Mouse (Mus musculus) forebrain, embryonic 16.5 days (tissue): Measurements from ENCODE around the gene Ganc. TPM values are rescaled to one million over a fixed set of nuclear protein-coding genes. Genes with fewer than 3 reads are reported as not detected.

ENCODE experiments used
- ATAC-seq: fragments of 200-750 bp; cut with Nextera tagmentation; 2 replicates; pipeline ENCODE4 v1.8.0; 2017; ENCODE audit warnings: mild to moderate bottlenecking, moderate library complexity
- H3K27ac ChIP-seq: fragments of 300-500 bp; sonication (generic); 2 replicates; pipeline ENCODE4 v1.5.1; 2014; ENCODE audit warnings: low read length, control low read depth
- H3K27me3 ChIP-seq: fragments of 300-500 bp; sonication (generic); replicated peaks from 2 replicates; pipeline ENCODE4 v1.6.1; 2014; ENCODE audit warnings: low read length; ENCODE audit not compliant: control insufficient read depth, insufficient read depth
- H3K36me3 ChIP-seq: fragments of 300-500 bp; sonication (generic); 2 replicates; pipeline ENCODE4 v1.6.1; 2014; ENCODE audit not compliant: control insufficient read depth, insufficient read depth
- H3K4me1 ChIP-seq: fragments of 300-500 bp; sonication (generic); replicated peaks from 2 replicates; pipeline ENCODE4 v1.6.1; 2014; ENCODE audit warnings: low read length; ENCODE audit not compliant: control insufficient read depth, insufficient read depth
- H3K4me2 ChIP-seq: fragments of 300-500 bp; sonication (generic); 2 replicates; pipeline ENCODE4 v1.6.1; 2014; ENCODE audit warnings: mild to moderate bottlenecking, low read length, control low read depth
- H3K4me3 ChIP-seq: fragments of 300-500 bp; sonication (generic); replicated peaks from 2 replicates; pipeline ENCODE4 v1.5.1; 2014; ENCODE audit warnings: mild to moderate bottlenecking, low read length, control low read depth
- H3K9ac ChIP-seq: fragments of 300-500 bp; sonication (generic); replicated peaks from 2 replicates; pipeline ENCODE4 v1.6.1; 2014; ENCODE audit warnings: low read depth, low read length, control low read depth
- H3K9me3 ChIP-seq: fragments of 300-500 bp; sonication (generic); 2 replicates; pipeline ENCODE4 v1.6.1; 2016; ENCODE audit warnings: low read length; ENCODE audit not compliant: control insufficient read depth
- WGBS: fragments of 180-500 bp; shearing (Covaris S2); extraction: QIAGEN DNeasy Blood & Tissue Kit; methylation state at CpG from one replicate; pipeline ENCODE4 v1.1.7; 2014; 5-methylcytosine and 5-hydroxymethylcytosine counted together
- polyA plus RNA-seq: library from polyadenylated mRNA; unstranded; fragments of >200 nt; fragmentation: Nextera tagmentation; extraction: Ambion mirVana; gene quantifications from 2 replicates; pipeline ENCODE4 v1.2.1, GENCODE M21; 2015

Gene Ganc
- 7.0 and 8.3 TPM in 2 replicates for polyA plus RNA-seq

DNA sequence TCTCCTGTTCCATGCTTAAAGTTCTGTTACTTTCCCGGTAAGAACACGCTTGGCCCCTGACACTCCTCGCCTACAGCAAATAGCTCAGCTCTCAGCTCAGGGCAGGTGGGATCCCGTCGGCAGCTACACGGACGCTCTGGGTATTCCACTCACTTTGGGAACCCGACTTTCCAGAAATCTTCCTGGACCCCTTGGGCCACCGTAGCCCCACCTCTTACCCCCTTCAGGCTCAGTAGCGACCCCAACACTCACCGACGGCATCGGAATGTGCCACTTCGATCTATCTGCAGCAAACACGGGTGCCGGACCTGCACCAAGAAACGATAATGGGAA is at the start of gene Ganc:
Gene Ganc, plus strand, starts transcription at position 244 of the 333 bp plus-strand sequence.
- H3K9me3 ChIP-seq = no peaks in the 10 kb centered on the region
- peak within 1 kb of the TSS; percentile 67 for H3K4me2 ChIP-seq
- H3K4me3 ChIP-seq = peak within 1 kb of the TSS; percentile 95
- H3K36me3 ChIP-seq = no peaks in the 10 kb centered on the region
- peaks cover 15% of the 10 kb centered on the region for H3K4me1 ChIP-seq
- peak within 1 kb of the TSS; percentile 85 for H3K27ac ChIP-seq
- H3K9ac ChIP-seq = peak within 1 kb of the TSS; percentile 54
- 1% methylated on average over 17 of the region's 17 CpGs for WGBS
- peak; percentile 83 for ATAC-seq
- no peaks in the 10 kb centered on the region for H3K27me3 ChIP-seq

DNA sequence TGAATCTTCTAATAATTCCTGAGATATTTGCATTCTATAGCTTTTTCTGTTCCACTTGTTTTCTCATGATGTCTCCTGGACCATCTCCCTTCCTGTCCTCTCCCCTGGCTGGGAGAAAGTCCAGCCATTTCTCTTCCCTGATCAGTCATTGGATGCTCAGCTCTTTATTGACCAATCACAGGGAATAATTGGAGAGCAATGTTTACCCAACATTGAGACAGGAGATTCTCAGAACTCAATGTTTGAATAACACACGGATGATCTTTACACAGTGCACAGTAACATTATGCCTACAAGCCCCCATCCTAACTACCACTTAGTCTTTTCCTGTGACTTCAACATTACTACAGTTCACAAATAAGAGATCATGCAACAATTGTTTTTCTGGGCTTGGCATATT is 43.3 kb upstream of the Ganc start:
- Histone ChIP-seq H3K4me3 (no peak overlapping the region), H3K9ac (no peak overlapping the region), H3K36me3 (peaks cover 31% of the 10 kb centered on the region), H3K4me1 (no peaks in the 10 kb centered on the region), H3K27me3 (no peaks in the 10 kb centered on the region), H3K27ac (no peak overlapping the region), H3K4me2 (no peak overlapping the region), H3K9me3 (no peaks in the 10 kb centered on the region)
- 76% methylated on average over 1 of the region's 1 CpGs for WGBS
- ATAC-seq = no peak

DNA sequence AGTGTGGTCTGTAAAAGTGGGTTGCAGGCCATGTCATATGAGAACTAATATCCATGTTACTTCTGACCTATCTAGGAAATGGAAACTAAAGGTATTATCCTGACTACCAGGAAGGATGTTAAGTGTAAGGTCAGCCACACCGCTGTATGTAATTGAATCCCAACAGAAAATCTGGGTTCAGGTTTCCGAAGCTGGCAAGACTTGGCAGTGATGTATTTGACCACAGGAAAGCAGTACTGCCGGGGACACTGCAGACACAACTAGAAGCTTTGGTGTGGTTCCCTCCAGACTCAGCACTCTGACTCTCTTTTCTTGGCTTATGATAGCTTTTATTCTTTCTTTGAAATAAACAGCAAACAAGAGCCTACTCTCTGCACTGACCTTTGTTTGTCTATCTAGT is 37.2 kb upstream of the Ganc start:
- ATAC-seq = no peak
- 95% methylated on average over 3 of the region's 3 CpGs for WGBS
- Histone ChIP-seq H3K27ac (no peak overlapping the region), H3K4me1 (no peaks in the 10 kb centered on the region), H3K4me3 (no peak overlapping the region), H3K27me3 (no peaks in the 10 kb centered on the region), H3K36me3 (peaks cover 27% of the 10 kb centered on the region), H3K9me3 (no peaks in the 10 kb centered on the region), H3K4me2 (no peak overlapping the region), H3K9ac (no peak overlapping the region)

- Histone ChIP-seq H3K9ac (no peak overlapping the region), H3K36me3 (peaks cover 29% of the 10 kb centered on the region), H3K27ac (no peak overlapping the region), H3K4me1 (no peaks in the 10 kb centered on the region), H3K9me3 (no peaks in the 10 kb centered on the region), H3K27me3 (no peaks in the 10 kb centered on the region), H3K4me2 (no peak overlapping the region), H3K4me3 (no peak overlapping the region)
- ATAC-seq = no peak
- 91% methylated on average over 4 of the region's 4 CpGs for WGBS
Observed at GRCm38 (mm10) chr2:120367416-120368207, 36.1 kb upstream of the Ganc start.

DNA sequence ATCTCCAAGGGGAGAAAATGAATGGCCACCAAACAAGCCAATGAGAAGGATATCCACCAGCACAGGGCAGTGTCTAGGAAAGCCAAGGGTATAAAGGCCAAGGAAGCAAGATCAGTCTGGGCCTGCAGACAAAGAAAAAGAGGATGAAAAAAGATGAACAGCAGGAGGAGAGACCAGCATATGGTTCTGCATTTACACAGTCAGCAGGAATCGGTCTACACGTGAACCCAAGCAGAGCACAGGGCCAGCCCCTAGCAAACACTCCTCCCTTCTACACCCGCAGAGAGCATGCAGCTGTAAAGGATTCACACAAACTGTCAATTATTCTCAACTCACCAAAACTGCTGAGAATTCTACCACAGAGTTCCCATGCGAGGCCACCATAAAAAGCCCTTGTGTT is 29.8 kb upstream of the Ganc start:
- WGBS = 80% methylated on average over 4 of the region's 4 CpGs
- Histone ChIP-seq H3K27ac (no peak overlapping the region), H3K9ac (no peak overlapping the region), H3K4me1 (no peaks in the 10 kb centered on the region), H3K36me3 (peaks cover 31% of the 10 kb centered on the region), H3K27me3 (no peaks in the 10 kb centered on the region), H3K4me2 (no peak overlapping the region), H3K4me3 (no peak overlapping the region), H3K9me3 (no peaks in the 10 kb centered on the region)
- no peak for ATAC-seq

DNA sequence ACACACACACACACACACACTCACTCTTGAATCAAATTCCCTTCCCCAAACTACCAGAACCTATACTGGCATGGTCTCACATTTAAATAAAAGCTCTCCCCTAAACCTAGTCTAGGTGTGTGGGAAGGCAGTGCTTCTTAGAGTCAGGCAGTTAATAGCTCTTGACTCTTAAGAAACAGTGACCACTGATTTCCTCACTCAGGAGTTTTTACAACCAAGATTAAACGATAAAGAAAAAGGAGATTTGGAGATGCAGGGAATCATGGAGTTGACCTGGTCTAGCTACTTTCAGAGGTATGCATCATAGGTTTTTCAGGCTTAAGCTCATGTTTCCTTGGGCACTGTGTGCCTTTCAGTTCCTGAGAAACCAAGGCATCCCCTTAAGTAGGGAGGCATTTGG is 17.4 kb upstream of the Ganc start:
- WGBS = 96% methylated on average over 1 of the region's 1 CpGs
- ATAC-seq = no peak
- Histone ChIP-seq H3K4me1 (no peaks in the 10 kb centered on the region), H3K36me3 (peaks cover 15% of the 10 kb centered on the region), H3K27me3 (no peaks in the 10 kb centered on the region), H3K9me3 (no peaks in the 10 kb centered on the region), H3K4me3 (no peak overlapping the region), H3K9ac (no peak overlapping the region), H3K27ac (no peak overlapping the region), H3K4me2 (no peak overlapping the region)

DNA sequence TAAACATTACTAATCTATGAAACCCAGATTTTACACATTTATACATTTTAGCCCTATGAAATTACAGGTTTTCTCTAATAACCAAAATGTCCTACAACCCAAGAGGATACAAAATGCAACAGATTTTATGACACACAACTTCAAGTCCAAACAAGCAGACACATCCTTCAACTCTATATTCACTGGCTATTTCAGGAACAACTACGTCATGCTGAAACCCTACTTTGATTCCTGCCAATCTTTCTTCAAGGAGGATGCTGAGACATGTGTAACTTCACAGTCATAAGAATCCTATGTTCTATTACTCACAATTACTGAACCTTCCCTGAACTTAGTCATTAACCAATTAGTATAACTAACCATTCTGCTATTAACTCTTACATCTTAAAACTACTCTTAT is 16.4 kb upstream of the Ganc start:
- Histone ChIP-seq H3K9me3 (no peaks in the 10 kb centered on the region), H3K4me1 (no peaks in the 10 kb centered on the region), H3K27ac (no peak overlapping the region), H3K9ac (no peak overlapping the region), H3K4me2 (no peak overlapping the region), H3K36me3 (peaks cover 15% of the 10 kb centered on the region), H3K27me3 (no peaks in the 10 kb centered on the region), H3K4me3 (no peak overlapping the region)
- no peak for ATAC-seq
- WGBS = 87% methylated on average over 1 of the region's 1 CpGs

DNA sequence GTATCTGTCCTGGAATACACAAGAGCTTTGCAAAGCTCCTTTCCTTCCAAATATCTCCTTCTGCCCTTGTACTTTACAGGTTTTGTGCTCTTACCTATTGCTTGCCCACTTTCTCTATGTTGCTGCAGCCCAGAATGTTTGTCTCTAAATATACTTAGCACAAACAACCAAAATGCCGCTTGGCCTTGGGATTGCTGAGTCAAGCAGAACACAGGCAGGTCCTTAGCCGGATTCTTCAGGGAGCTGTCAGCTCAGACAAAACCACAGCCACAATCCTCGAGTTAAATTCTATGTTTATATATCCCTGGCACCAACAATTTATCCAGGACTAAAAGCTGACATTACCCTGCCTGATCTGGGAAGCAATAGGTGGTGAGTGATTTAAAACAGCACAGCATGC is 14.3 kb upstream of the Ganc start:
- Histone ChIP-seq H3K27me3 (no peaks in the 10 kb centered on the region), H3K9ac (no peak overlapping the region), H3K9me3 (no peaks in the 10 kb centered on the region), H3K4me3 (no peak overlapping the region), H3K4me2 (no peak overlapping the region), H3K36me3 (peaks cover 23% of the 10 kb centered on the region), H3K4me1 (no peaks in the 10 kb centered on the region), H3K27ac (no peak overlapping the region)
- 88% methylated on average over 3 of the region's 3 CpGs for WGBS
- no peak for ATAC-seq

DNA sequence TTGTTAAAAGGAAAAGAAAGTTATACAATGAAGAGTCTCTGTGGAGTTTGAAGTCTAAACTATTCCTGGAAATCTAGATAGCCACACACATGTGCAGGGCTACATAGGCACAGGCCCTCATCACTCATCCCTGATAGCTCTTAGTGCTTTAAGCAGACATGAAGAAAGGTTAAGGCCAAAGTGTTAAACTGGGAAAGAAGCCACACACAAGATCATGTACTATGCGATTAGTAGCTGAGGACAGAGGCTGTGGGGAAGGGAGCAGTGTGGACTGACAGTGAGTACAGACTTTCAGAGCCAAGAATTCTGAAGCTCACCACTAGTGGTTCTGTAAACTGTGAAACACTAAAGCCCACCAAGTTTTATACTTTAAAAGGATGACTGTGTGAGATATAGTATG is 12.8 kb upstream of the Ganc start:
- 95% methylated on average over 1 of the region's 1 CpGs for WGBS

DNA sequence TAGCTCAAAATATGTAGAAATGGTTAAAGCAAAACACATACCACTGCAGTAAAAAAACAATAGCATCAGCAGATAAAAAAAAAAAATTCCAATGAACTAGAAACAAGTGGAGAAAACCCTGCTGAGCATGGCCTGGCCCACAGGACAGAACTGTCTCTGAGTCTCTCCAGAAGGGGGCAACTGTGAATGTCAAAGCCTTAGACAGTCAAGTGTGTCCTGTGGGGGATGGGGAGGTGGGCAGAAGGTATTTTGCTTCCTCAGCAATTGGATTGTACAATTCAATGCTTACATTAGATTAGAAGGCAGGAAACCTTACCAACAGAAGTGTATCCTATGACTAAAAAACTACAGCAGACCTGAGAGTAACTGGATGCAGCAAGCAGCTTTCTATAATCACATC is 11.3 kb upstream of the Ganc start:
- Histone ChIP-seq H3K4me3 (no peak overlapping the region), H3K36me3 (peaks cover 23% of the 10 kb centered on the region), H3K9ac (no peak overlapping the region), H3K27me3 (no peaks in the 10 kb centered on the region), H3K9me3 (no peaks in the 10 kb centered on the region), H3K4me1 (no peaks in the 10 kb centered on the region), H3K4me2 (no peak overlapping the region), H3K27ac (no peak overlapping the region)
- no peak for ATAC-seq

More for the DNA sequence above, 12.8 kb upstream of the Ganc start:
- Histone ChIP-seq H3K27ac (no peak overlapping the region), H3K9me3 (no peaks in the 10 kb centered on the region), H3K4me1 (no peaks in the 10 kb centered on the region), H3K4me3 (no peak overlapping the region), H3K36me3 (peaks cover 23% of the 10 kb centered on the region), H3K4me2 (no peak overlapping the region), H3K27me3 (no peaks in the 10 kb centered on the region), H3K9ac (no peak overlapping the region)
- no peak for ATAC-seq
